Mouse (Mus musculus) regulatory T cell (primary cell): Measurements from ENCODE around the gene Padi4.

Experiments used
- in situ Hi-C: fragments of 300-600 bp; cut with MboI, MseI; formaldehyde crosslinking; loops from one replicate; pipeline ENCODE4 v1.15.1; 2025; ENCODE audit warnings: high pct_unique_total_duplicates

Gene Padi4

DNA sequence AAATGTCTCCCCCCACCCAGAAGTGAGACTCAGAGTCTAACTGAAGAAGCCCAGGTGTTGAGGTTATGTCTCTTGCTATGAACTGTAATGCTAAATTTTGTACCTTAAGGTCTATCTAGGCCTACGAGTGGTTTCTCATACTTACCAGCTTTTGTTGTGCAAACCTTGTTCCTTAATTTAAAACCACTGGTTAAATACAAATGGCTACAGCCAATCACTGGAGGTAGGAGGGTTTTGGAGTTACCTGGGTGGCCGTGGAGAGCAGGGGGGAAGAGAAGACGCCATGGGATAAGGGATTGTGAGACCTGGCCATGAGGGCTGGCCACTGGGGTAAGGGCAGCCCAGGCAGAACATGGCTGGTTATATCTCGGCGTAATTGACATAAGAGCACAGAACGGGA, 14.2 kb upstream of the Padi4 start:
- in situ Hi-C loops: loop anchor here (5.0 kb wide), 1 partner anchor 119 kb away; the partner anchor contains the start of gene Padi2

DNA sequence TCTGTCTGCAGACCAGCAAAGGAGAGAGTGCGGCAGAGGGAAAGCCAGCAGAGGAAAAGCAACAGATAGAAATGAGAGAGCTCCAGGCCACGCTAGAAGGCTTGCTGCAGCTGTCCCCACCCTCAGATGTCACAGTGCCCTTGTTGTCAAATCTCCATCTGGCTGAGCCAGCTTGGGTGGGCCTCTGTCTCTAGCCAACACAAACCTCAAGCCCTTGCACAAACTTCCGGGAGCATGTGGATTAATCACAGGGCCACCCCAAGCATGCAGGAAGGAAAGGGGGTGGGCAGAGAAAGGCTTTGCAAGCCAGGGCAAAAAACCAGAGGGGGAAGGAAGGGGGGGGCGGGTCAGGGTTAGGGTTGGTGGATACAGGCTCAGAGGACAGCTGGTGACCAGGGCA, 13.4 kb upstream of the Padi4 start:
- in situ Hi-C loops: loop anchor here (5.0 kb wide), 1 partner anchor 120 kb away; the partner anchor contains the start of gene Padi2

DNA sequence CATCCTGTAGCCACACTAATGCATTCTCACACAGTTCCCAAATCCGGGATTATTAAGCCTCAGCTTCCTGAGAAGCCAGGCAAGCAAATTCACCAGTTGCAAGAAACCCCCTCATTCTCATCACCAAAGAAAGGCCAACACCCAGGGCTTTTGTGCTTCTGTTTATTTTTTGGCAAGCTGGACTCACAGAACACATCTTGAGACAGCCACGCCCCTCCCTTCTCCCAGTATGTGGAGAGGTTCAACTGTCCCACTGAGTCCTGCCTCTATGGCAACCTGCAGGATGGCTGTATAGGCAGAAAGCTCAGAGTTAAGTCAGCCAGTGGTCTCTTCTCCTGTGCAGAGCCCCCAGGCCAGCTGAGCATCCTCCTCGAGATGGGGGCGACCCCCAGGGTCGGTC, 11.2 kb upstream of the Padi4 start:
- in situ Hi-C loops: loop anchor here (5.0 kb wide), 1 partner anchor 122 kb away; the partner anchor contains the start of gene Padi2

DNA sequence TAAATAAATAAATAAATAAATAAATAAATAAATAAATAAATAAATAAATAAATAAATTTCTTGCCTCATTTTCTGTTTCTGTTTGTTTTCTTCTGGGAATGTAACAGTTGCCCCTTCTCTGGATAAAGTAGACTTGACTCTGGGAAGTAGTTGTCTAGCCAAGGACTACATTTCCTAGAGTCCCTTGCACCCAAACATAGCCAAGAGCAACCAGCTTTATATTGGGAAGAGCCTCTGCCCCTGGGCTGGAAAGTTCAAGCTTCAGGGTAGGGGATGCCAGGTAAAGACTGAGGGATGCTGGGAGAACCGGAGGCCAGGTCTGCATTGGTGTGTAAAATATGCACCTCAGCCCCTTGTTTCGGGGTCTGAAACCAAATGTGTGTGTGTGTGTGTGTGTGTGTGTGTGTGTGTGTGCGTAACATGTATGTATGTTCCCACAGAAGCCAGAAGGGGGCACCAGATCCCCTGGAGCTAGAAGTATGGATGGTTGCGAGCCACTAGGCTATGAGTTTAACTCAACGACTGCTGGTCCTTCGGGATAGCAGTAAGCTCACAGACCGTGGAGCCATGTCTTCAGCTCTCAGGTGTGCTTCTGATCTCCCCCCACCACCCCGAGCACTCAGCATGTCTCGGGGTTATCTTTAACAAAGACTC, 10.4 kb upstream of the Padi4 start:
- in situ Hi-C loops: no loop called here

DNA sequence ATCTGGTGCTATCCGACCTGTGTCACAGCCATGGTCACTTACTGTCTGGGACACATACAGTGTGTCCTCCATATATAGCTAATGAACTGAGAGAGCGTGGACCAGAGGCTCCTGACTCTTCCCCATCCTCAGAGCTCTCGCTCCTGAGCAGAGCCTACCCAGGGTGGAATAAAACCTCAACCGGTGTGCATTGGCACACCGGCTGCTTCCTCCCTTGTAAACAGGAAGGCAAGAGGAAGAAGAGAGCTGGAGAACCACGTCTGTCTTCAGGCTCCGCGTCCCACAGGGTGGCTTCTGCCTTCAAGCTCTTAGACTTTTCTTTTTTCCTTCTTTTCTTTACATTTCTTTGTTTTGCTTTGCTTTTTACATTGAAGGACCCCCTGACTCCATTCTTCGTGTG, 8.8 kb upstream of the Padi4 start:
- in situ Hi-C loops: no loop called here

DNA sequence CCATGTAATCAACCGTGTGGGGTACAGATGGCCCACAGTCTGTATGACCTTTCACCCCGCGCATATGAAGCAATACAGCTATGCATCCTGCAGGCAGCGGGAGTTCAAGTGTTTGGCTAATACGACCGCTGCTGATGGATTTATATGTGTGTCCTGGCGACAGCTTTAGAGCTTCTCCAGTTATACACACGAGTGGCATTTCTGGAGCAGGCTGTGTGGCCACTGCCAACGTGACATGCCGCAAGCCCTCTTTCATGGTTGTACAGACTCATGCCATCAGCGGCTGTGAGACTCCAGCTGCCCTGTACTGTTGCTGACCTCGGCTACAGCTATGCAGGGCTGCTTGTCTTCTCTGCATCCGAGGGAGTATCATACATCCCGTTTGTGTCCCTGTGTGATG, 6.5 kb upstream of the Padi4 start:
- in situ Hi-C loops: no loop called here

DNA sequence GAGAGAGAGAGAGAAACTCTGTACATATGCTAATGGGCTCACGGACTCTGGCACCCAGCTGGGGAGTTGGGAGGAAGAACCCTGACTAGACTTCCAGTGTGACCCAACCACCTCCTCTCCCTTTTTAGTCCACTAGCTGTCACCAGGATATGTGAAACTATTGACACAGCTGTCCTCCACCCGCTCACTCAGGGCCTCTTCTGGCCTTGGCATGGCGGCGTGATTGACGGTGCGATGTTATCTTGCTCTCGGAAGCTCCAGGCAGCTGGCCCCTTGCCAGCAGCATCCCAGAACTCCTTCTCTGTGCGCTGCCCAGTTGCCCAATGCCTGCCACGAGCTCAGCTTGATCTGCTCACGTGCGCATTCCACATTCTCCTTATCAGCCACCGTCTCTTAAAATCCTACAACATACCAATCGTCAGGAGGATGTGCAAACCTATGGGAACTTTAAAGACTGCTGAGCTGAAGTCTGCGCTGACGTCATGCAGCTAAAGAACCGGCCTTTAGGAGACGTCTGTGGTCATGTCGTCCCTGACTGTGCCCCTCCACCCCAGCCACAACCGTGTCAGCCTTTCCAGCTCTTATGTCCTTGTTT, 5.9 kb upstream of the Padi4 start:
- in situ Hi-C loops: no loop called here

DNA sequence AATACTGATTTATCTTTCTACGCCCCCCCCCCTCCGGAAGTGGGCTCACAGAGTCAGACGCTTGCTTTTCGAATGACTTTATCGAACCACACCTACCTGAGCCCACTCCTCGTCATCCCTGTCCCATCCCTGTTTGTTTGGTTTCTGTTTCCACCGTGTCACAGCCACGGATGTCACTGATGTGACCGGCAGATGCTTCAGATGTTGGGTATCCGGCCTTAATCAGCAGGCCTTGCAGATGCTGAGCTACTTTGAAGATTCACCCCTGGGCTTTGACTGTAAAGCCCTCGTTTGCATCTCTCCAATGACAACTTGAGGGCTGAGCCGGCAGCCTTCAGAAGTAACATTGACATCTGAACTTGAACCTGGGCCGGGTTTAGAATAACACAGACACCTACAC, 2.6 kb upstream of the Padi4 start:
- in situ Hi-C loops: no loop called here

DNA sequence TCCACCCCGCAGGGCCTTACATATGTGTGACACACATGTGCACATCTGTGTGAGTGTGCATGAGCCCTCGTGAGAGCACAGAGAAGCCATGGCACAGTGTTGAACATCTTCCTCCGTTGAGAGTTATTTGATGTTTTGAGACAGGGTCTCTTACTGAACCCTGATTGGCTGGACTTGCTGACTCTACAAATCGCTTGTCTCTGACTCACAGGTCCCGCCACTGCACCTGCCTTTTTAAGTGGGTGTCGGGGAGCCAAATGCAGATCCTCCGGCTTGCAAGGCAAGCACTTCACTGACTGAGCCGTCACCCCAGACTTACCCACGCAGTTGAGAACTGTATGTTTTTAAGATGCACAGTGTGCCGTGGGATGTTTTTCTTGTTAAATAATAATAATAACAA, 1.8 kb upstream of the Padi4 start:
- in situ Hi-C loops: no loop called here

DNA sequence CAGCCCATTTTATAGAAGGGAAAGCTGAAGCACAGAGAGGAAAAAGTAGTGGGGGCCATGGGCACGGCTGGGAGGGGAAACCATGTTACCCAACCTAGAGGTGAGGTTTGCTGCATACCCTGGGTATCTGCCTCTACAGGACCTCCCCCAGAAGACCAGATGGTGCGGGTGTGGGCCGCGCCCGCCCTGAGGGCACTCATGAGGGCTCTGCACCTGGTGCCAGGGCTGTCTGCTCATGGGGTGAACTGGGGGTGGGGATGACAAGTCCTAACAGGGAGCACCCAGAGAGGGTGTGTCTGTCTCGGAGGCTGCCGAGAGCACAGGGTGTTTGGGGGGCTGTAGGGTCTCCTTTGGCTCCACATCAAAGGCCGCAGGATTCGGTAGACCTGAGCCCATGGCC, 857 bp upstream of the Padi4 start:
- in situ Hi-C loops: no loop called here

DNA sequence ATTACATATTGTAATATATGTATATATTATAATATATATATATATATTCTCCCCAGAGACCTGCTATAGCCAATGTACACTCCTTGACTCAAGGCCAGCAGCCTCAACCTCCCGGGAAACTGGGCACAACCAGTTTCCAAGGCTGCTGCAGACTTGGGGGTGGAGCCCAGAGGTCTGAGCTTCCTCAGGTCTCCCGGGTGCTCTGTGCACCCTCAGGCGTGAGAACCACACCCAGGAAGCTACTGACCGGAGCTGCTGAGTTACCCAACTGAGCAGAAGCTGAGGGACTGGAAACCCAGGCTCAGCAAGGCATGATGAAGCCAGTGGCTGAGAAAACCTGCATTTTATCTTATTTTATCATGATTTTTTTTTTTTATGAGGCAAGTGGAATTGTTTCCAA, 2.9 kb downstream of the Padi4 start:
- in situ Hi-C loops: no loop called here

DNA sequence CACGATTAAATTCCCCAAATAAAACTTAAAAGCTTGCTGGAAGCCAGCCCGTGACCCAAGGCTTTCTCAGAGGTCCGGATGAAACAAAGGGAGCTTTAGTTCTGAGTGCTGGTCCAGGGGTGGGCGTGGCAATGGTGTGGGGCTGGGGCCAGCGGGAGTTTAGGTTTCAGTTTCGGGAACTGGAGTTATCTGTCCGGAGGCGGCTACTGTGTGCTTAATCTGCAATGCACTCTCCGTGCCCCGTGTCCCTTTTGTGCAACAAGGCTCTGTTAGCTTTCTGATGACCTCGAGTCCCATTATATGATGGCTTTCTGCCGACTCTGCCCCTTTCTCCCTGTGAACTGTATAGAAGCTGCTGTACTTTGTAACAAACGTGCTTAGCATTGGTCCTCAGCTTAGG, 3.6 kb downstream of the Padi4 start:
- in situ Hi-C loops: no loop called here

DNA sequence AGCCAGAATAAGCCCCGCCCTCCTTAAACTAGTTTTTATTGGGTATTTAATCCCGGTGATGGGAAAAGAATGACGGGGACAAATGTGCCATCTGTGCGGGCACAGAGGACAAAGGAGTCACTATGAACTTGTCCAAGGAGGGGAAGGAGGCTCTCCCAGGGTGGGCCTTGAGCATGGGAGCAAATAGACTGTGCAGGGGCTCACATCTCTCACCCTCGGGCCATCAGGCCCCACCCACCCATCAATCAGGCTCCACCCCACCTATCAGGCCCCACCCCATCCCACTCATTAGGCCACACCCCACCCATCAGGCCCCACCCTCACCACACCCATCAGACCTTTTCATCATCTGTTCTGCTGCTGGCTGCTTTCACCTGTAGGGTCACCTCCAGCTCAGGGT, 5.1 kb downstream of the Padi4 start:
- in situ Hi-C loops: no loop called here

DNA sequence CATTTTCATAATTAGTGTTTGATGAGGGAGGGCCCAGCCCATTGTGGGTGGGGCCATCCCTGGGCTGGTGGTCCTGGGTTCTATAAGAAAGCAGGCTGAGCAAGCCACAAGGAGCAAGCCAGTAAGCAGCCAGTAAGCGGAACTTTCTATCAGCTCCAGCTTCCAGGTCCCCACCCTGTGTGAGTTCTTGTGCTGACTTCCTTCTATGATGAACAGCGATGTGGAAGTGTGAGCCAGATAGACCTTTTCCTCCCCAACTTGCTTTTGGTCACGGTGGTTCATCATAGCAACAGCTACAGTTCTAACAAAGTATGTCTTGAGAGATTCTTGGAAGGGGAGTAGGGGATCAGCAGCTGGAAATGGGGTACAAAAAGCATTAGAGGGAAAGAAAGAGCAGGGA, 8.1 kb downstream of the Padi4 start:
- in situ Hi-C loops: no loop called here

DNA sequence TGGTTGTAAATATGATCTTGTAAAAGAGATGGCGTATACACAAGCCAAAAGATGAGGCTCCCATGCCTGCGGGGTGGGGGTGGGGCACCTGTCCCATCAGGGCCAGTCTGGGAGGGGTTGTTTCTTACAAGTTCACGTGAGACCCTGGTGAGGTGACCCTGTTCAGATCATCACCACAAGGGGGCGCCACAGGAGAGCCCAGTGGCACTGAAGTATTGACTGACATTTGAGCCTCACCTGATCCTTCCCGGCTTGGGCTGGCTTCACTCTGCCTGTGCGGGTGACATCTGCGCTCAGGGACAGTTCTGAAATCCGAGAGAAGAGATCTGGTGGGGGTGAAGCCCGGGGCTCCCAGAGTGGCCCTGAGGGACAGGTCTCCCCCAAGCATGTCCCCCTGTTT, 10.9 kb downstream of the Padi4 start:
- in situ Hi-C loops: no loop called here

DNA sequence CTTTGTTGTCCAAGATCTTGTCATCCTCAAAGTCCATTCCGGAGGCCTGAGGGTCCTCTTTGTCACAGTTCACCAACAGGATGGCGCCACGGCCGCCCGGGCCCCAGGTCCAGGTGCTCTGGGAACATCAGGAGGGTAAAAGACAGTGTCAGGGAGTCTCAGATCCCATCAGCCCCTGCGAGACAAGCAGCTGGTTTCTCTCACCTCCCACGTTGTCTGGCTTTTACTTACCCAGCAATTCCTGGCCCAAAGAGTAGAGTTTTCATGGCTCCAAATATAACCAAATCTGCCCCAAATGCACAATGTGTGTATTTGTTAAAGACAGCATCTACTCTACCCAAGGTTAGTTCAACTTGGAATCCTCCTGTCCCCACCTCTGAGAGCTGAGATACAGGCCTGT, 12.4 kb downstream of the Padi4 start:
- in situ Hi-C loops: no loop called here

DNA sequence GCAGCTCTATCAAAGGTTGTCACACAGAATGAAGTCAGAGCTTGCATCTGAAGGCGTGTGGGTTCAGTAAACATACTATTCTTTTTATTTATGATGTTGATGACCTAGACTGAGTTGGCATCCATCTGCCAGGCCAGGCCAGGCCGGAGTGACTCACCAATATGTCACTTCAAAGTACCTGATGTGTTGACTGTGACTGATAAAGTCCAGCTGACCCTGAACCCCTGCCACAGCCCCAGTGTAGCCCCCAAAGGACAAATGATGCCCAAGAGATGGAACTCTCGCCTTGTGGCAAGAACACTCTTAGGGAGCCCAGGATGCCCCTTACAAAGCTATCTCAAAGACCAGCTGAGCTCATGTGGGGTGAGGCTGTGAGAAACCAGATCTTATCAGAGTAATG, 18.2 kb downstream of the Padi4 start:
- in situ Hi-C loops: no loop called here

DNA sequence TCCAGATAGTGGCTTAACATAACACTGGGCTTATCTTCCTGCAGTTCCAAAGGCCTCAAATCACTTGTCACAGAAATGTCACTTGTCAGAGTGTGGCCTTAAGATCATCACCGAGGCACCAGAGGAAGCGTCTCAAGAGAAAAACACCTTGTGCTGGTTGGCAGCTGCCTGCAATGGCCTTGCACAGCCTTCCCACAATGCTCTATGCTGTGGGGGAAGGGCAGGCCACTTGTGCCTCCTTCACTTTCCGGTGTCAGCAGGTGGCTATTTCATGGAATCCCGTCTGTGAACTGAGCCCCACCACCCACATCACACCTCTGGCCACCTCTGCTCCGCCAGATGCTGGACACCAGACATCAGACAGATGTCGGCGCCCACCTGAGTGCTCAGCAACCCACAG, 20.7 kb downstream of the Padi4 start:
- in situ Hi-C loops: no loop called here

DNA sequence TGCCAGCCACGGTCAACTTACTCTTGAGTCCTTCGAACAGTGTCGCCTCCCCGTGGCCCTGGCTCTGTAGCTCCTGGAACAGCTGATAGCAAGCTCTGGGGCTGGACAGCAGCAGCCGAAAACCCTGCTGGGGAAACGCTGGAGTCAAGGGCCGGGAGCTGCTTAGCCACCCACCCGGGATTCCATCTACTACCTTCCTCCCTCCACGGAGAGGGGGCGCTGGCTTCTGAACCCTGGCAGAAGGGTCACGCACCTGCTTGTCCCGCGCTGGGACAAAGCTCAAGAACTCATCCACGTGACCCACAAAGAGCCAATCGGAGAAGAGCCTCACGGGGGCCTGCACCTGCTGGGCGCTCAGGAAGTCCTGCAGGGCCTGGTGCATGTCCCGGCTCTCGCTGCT, 23.7 kb downstream of the Padi4 start:
- in situ Hi-C loops: no loop called here

DNA sequence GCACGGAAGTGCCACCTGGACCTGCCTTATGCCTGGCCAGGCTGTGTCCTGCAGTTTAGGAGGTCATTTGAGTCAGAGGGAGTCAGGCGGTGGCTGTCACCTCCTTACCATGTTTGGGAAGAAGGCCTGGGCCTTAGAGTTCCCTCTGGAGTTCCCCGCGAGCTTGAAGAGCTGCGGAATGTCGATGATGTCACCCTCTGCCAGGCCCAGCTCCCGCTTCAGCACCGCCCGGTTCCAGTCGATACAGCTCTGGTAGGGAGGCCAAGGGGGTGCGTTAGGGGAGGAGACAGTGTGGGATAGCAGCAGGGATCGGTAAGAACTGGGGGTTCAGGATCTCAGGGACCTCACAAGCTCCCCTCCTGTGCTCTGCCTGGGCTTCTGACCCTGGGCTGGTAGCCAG, 26.1 kb downstream of the Padi4 start:
- in situ Hi-C loops: no loop called here

DNA sequence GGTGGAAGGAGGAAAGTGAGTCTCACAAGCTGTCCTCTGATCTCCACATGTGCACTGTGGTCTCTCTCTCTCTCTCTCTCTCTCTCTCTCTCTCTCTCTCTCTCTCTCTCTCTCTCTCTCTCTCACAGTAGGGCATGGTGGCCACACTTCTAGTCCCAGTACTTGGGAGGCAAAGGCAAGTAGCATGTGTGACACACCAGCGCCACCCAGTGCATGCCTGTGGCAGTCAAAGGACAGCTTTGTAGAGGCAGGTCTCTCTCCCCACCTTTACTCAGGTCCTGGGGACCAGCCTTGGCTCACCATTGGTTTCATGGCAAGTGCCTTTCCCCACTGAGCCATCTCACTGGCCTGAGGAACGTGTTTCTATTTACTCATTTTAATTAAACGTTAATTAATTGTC, 29.4 kb downstream of the Padi4 start:
- in situ Hi-C loops: no loop called here

DNA sequence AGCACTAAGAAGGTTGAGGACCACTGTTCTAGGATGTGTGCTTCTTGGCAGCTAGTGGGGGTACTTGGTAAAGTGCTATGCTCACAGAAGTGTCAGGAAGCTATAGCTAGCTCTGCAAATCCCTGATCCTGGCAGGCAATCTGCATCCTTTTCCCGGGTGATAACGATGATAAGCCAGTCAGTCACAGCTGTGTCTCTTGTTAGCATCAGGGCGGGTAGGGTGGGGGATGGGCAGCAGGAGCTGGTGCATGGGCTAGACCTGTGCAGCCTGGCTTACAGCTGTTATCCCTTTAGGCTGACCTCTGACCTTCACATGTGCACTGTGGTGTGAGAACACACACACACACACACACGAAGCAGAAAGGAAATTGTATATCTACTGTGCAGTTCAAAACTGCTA, 30.9 kb downstream of the Padi4 start:
- in situ Hi-C loops: no loop called here

DNA sequence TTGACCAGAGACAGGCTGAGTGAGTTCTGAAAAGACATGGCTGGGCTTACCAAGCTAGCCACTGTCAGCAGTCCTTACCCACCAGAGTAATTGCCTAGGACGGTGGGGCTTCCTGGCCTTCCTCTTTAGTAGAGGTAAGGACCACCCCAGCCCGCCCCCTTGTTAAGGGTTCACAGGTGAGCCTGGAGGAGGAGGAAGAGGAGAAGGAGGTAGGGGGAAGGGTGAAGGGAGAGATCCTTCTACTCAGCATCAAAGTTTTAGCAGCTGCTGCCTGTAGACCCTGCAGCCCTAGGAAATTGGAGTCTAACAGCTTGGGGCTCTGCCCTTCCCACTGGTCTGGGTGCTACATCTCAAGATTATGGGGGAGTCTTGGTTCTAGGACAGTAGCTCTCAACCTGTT, 31.5 kb downstream of the Padi4 start, which contains the start of gene Padi6:
Gene Padi6, minus strand, starts transcription at position 101 of the 400 bp plus-strand sequence.
- in situ Hi-C loops: no loop called here

DNA sequence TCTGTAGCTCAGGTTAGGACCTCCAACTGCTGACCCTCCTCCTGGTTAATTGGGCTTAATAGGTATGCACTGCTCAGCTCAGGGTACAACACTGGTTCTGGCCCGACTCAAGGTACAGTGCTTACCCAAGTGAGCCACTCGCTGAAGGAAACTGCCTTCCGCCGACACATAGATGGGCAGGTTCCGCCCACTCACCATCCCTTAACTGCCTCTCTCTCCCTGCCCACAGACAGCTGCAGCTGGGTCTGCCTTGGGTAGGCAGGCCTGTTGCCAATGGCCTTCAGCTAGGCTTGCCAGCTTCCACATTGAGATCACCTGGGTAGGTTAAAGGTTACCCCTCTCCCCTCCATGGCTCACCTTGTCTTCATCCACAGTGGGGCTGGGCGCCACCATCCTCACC, 32.6 kb downstream of the Padi4 start:
- in situ Hi-C loops: no loop called here
